Mouse (Mus musculus) embryo, embryonic 11 days (tissue): ENCODE data around the gene Taf9.

Source experiments
- DNase-seq: peaks from one replicate; pipeline ENCODE4 v3.0.0-alpha.2; 2015

The Taf9 gene

GRCm38 (mm10) chr13:100651439-100652186 lies at the start of gene Taf9:
Taf9 (plus strand) TSS chr13:100651579.
- DNase-seq: peak; percentile 7

GRCm38 (mm10) chr13:100602239-100602902 lies 49.0 kb upstream of the Taf9 start:
- no peak for DNase-seq

DNA sequence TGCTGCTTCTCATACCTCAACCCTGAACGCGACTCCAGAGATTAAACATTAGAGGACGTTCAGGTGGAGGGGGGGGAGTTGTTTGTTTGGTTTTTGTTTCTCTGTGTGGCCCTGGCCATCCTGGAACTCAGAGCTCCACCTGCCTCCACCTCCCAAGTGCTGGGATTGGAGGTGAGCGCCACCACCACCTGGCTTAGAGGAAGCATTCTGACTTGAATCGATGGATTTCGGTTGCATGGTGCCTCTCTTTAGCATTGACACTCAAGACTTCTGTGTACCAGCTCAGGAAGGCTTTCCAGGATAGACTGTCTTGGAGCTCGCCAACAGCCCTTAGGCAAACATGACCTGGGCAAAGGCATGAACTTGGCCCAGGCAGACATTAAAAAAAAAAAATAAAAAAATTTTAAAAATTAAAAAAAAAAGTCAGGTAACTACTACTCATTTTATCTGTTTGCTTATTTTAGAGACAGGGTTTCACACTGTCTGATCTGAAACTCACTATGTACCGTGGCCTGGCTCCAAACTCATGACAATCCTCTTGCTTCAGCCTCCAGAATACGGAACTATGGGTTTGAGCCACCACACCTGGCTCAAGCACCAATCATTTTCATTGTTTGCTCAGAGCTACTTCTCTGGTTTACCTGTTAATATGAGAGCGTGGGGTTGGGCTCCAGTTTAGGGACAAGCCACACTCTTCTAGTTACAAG lies 48.2 kb upstream of the Taf9 start:
- no peak for DNase-seq

- no peak for DNase-seq
These were observed 47.7 kb upstream of the Taf9 start for GRCm38 (mm10) chr13:100603738-100604095.

DNA sequence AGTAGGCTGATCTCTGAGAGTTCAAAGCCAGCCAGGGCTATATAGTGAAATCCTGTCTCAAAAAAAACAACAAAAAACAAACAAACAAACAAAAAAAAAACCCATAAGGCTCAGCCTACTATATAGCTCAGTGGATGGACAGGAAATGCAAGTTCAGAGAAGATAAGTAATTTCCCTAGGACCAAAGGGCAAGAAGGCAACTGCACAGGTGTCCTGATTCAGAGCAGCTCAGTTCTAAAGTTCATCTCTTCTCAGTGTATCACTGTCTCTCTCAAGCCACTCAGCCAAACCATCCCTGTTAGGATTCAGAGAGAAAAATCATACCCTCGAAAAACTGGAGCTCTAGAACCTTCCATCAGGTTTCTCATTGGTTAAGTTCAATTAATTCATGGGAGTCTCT lies 45.5 kb upstream of the Taf9 start:
- no peak for DNase-seq

GRCm38 (mm10) chr13:100607756-100608155 lies 43.6 kb upstream of the Taf9 start:
- no peak for DNase-seq

DNA sequence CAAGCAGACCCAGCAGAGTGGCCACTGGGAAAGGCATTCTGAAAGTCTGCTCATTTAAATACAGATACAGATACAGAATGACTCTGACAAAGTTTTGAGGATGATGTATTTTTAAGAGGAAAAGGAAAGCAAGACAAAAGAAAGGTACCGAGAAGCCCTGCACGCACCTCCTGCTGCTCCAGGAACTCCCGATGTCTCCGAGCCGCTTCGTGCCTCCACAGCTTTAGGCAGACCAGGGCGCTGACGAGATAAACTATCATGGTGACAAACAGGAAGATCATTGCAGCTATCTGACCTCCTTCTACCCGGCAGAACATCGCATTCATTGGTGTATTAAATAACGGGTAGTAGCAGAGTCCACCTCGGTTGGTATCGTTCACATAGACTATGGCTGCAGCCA lies 40.1 kb upstream of the Taf9 start:
- no peak for DNase-seq

DNA sequence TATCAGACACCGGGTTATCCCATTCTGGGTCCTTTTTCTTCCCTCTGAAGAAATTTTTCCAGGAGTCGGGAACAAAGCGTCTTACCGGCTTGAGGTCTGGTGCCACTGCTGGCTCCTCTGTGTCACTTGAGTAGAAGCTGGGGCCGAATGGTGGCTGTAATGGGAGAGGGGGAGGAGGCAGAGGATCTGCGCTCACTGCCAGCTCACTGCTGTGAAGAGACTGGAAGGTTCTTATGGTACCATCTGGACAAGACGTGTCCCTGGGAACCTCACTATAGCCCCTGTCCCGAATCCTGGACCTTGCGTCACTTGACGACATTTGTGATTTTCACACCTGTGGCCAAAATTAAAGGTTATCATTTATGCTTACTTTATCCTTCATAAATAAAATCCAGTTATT lies 39.1 kb upstream of the Taf9 start:
- no peak for DNase-seq

- DNase-seq: no peak
These were observed 38.5 kb upstream of the Taf9 start for GRCm38 (mm10) chr13:100612903-100613302.

DNA sequence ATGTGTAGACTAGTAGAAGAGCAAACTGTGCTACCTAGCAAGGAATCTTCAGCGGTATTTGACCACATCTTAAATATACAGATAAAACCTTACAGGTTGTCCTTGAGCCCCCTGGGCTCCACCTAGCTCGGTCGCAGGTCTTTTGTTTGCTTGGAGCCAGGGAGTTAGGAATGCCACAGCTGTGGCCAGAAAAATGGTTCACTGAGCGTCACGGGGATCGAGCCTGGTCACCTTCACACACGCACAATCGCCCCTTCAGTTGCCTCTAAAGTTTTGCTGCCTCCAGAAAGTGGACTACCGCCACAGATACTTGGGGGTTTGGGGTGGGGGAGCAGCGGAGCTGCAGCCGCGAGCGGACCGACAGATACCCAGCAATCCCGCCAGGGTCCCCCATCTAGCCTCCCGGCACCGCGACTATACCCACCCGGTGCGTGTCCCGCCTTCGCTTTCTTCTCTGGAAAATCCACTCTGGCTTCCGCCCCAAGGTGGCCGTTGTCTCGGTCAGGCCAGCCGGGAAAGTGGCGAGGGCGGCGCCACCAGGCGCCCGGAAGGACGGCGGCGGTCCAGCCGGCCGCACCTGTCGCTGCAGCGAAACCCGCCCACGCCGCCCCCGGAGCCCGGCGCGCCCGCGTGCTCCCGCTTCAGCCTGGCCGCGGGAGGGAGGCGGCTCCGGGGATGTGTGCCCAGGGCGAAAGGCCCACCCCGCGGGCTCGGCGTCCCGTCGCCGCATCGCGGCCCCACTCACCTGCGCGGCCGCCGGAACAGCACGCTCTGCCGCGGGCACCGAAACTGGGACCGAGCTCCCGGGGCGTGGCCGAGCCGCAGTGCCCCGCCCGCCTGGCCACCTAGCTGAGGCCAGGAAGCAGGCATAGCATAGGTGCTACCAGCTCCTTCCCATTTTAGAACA lies 34.9 kb upstream of the Taf9 start, which contains the start of gene Marveld2:
Gene Marveld2, minus strand, starts transcription at position 791 of the 907 bp plus-strand sequence.
- peak; percentile 50 for DNase-seq

DNA sequence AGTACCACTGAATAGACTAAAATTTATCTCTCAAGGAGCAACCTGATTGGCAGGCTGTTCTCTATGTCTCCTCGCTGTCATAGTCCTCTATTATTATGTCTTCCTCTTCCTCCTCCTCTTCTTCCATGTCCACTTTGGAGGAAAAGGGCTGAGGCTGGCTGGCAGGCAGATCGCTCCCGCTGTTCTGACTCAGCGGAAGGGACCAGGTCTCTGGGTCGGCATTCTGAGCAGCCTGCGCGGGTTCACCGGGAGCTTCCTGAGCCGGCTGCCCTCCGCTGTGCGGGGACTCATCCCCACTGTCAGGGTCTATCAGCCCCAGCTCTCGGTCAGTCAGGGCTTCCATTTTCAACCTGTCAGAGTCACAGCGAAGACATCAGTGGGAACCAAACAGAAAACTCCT lies 33.8 kb upstream of the Taf9 start:
- DNase-seq: no peak

- DNase-seq: no peak
These were observed 29.1 kb upstream of the Taf9 start for GRCm38 (mm10) chr13:100622241-100622640.

DNA sequence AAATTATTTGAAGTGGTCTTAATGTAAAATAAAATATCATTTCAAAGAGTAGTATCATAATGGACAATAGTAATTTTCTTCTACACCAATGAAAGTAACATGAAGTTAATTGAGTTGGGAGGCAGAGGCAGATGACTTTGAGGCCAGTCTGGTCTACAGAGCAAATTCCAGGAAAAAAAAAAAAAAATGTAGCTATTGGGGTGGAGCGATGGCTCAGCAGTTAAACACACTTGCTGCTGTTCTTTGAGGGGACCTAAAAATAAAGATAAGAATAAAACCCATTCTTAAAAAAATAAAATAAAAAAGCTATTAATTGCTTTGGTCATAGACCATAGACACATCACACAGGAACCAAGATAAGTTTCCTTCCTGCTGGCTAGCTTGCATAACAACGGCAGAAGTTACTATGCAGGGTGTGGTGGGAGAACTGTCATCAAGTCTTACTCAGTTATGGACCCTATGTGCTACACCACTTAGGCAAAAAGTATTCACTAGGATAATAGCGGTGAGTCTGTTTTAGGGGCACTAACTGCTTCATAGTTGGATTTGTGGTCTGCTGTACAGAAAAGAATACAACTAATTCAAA lies 17.2 kb upstream of the Taf9 start:
- no peak for DNase-seq

DNA sequence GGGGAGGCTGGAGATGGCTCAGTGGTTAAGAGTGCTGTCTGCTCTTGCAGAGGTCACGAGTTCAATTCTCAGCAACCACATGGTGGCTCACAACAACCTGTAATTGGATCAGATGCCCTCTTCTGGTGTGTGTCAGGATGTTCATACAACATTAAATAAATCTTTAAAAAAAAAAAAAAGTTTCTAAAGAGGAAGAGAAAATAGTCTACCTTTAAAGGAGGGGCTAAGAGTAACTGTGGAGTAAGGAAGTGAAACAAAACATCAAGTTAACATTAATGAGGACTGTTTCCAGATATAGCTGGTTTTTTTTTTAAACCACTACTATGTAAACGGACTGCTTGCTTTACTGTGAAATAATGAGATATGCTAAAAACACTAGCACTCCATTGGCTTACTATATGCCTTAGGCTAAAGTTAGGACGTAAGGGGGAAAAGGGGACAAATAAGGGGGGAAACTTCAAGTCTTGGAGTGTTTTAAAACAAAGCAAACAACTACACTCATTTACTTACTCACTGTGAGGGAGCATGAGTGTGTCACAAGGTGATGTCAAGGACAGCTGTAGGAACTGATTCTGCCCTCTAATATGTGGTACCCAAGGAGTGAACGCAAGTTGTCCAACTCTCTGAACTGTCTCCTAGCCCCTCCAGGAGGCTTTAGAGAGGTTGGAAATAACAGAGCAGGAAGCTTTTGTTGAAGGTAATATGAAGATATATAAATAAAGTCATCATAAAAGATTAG lies 8.7 kb upstream of the Taf9 start:
- DNase-seq: no peak

GRCm38 (mm10) chr13:100648223-100648622 lies 3.2 kb upstream of the Taf9 start:
- DNase-seq: no peak

GRCm38 (mm10) chr13:100650550-100651438 lies 585 bp upstream of the Taf9 start, which contains the start of the genes Ak6 and Rad17:
Ak6 (plus strand) TSS chr13:100650979.
Rad17 (minus strand) TSS chr13:100651051.
- DNase-seq: peak; percentile 95

GRCm38 (mm10) chr13:100658091-100658490 lies 6.7 kb downstream of the Taf9 start:
- no peak for DNase-seq

DNA sequence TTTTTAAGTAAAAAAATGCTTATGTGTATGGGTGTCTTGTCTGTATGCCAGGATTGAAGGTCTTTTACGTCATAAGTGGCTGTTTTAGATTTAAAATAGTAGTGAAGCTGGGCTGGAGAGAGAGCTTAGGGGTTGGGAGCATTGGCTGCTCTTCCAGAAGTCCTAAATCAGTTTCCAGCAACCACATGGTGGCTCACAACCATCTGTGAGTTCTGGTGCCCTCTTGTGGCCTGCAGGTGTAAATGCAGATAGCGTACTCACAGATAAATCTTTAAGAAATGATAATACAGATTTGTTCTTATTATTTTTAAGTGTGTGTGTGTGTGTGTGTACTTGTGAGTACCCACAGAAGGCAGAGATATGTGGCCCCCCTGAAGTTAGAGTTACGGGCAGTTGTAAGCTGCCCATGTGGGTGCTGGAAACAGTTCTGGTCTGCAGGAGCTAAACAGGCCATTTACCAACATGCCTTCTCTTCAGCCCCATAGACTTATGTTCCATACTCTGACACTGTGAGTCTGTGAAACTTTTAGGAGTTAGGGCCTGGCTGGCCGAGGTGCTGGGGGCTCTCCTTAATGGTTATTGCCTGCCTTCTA lies 8.6 kb downstream of the Taf9 start:
- DNase-seq: peak; percentile 76

- DNase-seq: peak; percentile 74
These were observed 18.1 kb downstream of the Taf9 start, which contains the start of gene Ccdc125 for GRCm38 (mm10) chr13:100669291-100670022. Ccdc125 (plus strand) TSS chr13:100669717.
